22 mouse cellular contexts compared by ENCODE assay signal in the genomic region with DNA sequence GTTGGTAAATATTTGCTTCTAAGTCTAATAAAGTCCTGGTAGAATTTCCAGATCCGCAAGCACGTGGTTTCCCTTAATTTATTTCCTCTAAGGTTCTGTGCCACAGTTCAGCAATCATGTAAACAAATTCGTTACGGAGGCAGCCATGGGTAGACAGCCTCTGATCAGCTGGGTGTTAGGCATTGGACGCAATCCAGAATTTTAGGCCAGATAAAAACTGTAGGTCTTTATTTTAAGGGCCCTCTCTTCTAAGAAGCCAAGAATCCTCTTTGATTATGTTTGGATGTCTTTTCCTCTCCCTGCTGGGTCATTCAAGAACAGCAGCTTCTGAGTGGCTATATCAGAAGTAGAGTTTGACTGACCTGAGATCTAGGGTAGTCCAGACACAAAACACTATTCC.
A peak's percentile ranks its signal among the peaks of the same experiment; 100 is the strongest.
DNase-seq lines count a peak whose midpoint lies in the region; ATAC-seq and TF ChIP-seq lines count a peak whose summit lies in the region.
"Had no signal": no experiment of that assay in that cellular context is flagged by ENCODE, and none has a peak within 500 bp of the region (broad histone marks: within the 10 kb centered on the region; RNA-seq: fewer than 3 reads in every experiment).

No protein-coding gene starts in this region.

- no peak overlapping the region for H3K4me2 ChIP-seq in lung, embryonic 14.5 days
- no peak overlapping the region for H3K4me2 ChIP-seq in kidney, embryonic 15.5 days
- H3K4me2 ChIP-seq: forebrain, embryonic 13.5 days; heart, embryonic 15.5 days; limb, embryonic 15.5 days; lung, embryonic 15.5 days; midbrain, embryonic 12.5 days; neural tube, embryonic 13.5 days had no signal

- no peaks in the 10 kb centered on the region for H3K9me3 ChIP-seq in lung, embryonic 14.5 days (ENCODE audit: low read depth, low read length)
- H3K9me3 ChIP-seq in kidney, embryonic 15.5 days (replicated peaks): no peaks in the 10 kb centered on the region
- H3K9me3 ChIP-seq: forebrain, embryonic 13.5 days; heart, embryonic 10.5 days; heart, embryonic 15.5 days; limb, embryonic 10.5 days; limb, embryonic 15.5 days; lung, embryonic 15.5 days; midbrain, embryonic 12.5 days; neural tube, embryonic 13.5 days had no signal

- no peak for TF ChIP-seq CTCF in lung, embryonic 14.5 days (IDR thresholded peaks at IDR 0.05; ENCODE audit: low read depth)

- ATAC-seq in lung, embryonic 14.5 days (ENCODE audit: insufficient read depth): no peak
- ATAC-seq in kidney, embryonic 15.5 days (replicated peaks; ENCODE audit: low FRiP score): 0 out of 2 replicates have a peak, but pooled peaks have one; percentile 46
- ATAC-seq: forebrain, embryonic 13.5 days; hindbrain, embryonic 16.5 days had no signal

- no peaks in the 10 kb centered on the region for H3K4me1 ChIP-seq in lung, embryonic 14.5 days (ENCODE audit: insufficient read depth)
- 0 out of 2 replicates have a peak, but pooled peaks cover 8% of the 10 kb centered on the region for H3K4me1 ChIP-seq in kidney, embryonic 15.5 days
- H3K4me1 ChIP-seq: forebrain, embryonic 13.5 days; heart, embryonic 10.5 days; heart, embryonic 15.5 days; limb, embryonic 10.5 days; limb, embryonic 15.5 days; lung, embryonic 15.5 days; midbrain, embryonic 12.5 days; neural tube, embryonic 13.5 days had no signal

- H3K4me3 ChIP-seq in lung, embryonic 14.5 days (ENCODE audit: low read depth, low read length): no peak overlapping the region
- no peak overlapping the region for H3K4me3 ChIP-seq in kidney, embryonic 15.5 days (replicated peaks)
- H3K4me3 ChIP-seq: forebrain, embryonic 13.5 days; heart, embryonic 10.5 days; heart, embryonic 15.5 days; limb, embryonic 10.5 days; limb, embryonic 15.5 days; lung, embryonic 15.5 days; midbrain, embryonic 12.5 days; neural tube, embryonic 13.5 days had no signal

- H3K36me3 ChIP-seq in lung, embryonic 14.5 days (ENCODE audit: insufficient read depth): no peaks in the 10 kb centered on the region
- no peaks in the 10 kb centered on the region for H3K36me3 ChIP-seq in kidney, embryonic 15.5 days
- H3K36me3 ChIP-seq: heart, embryonic 10.5 days; heart, embryonic 15.5 days; limb, embryonic 10.5 days; limb, embryonic 15.5 days; lung, embryonic 15.5 days; midbrain, embryonic 12.5 days; neural tube, embryonic 13.5 days had no signal

- no peak overlapping the region for H3K27ac ChIP-seq in lung, embryonic 14.5 days (ENCODE audit: low read depth)
- no peak overlapping the region for H3K27ac ChIP-seq in kidney, embryonic 15.5 days
- H3K27ac ChIP-seq: forebrain, embryonic 13.5 days; heart, embryonic 10.5 days; heart, embryonic 15.5 days; limb, embryonic 10.5 days; limb, embryonic 15.5 days; liver, embryonic 14.5 days; lung, embryonic 15.5 days; midbrain, embryonic 12.5 days; neural tube, embryonic 13.5 days had no signal

- 44% methylated on average over 5 of the region's 5 CpGs for WGBS in lung, embryonic 14.5 days
- 35% methylated on average over 5 of the region's 5 CpGs for WGBS in kidney, embryonic 15.5 days

- H3K9ac ChIP-seq in lung, embryonic 14.5 days: no peak overlapping the region
- H3K9ac ChIP-seq in kidney, embryonic 15.5 days: no peak overlapping the region
- H3K9ac ChIP-seq: forebrain, embryonic 13.5 days; heart, embryonic 15.5 days; limb, embryonic 15.5 days; liver, embryonic 14.5 days; lung, embryonic 15.5 days; midbrain, embryonic 12.5 days; neural tube, embryonic 13.5 days had no signal

- H3K27me3 ChIP-seq in lung, embryonic 14.5 days (ENCODE audit: insufficient read depth, low read length): no peaks in the 10 kb centered on the region
- no peaks in the 10 kb centered on the region for H3K27me3 ChIP-seq in kidney, embryonic 15.5 days
- H3K27me3 ChIP-seq: forebrain, embryonic 13.5 days; heart, embryonic 15.5 days; limb, embryonic 15.5 days; lung, embryonic 15.5 days; midbrain, embryonic 12.5 days; neural tube, embryonic 13.5 days had no signal

- DNase-seq in kidney, adult 11 months: peak; percentile 11
- no peak for DNase-seq in kidney, postnatal 10 days
- peak; percentile 3 for DNase-seq in lung, embryonic 14.5 days
- DNase-seq in lung, adult 18-20 months: no peak
- DNase-seq in kidney, postnatal 36 days: peak; percentile 13 to 33
- DNase-seq in liver: no peak
- DNase-seq: adrenal gland, postnatal 25 days; cerebellum, adult 18-20 months; gastrocnemius, postnatal 10 days; thymus, adult 2 months; thymus, postnatal 36 days had no signal

Comparison
In these comparisons a context has a peak if more than half of its experiments do, and no peak if none do; other contexts are left out.
1. DNase-seq: peak in kidney, adult 11 months (single experiment), lung, embryonic 14.5 days (single experiment) and kidney, postnatal 36 days (2 of 2); none in kidney, postnatal 10 days (single experiment), lung, adult 18-20 months (0 of 2) and liver (single experiment).